Mouse (Mus musculus) heart, embryonic 11.5 days (tissue): ENCODE measurements around the gene Pigb. TPM values are rescaled to one million over a fixed set of nuclear protein-coding genes. Genes with fewer than 3 reads are reported as not detected.

Source experiments
- ATAC-seq: fragments of 200-750 bp; cut with Nextera tagmentation; replicated peaks from 2 replicates; pipeline ENCODE4 v1.8.0; 2017; ENCODE audit warnings: moderate library complexity; ENCODE audit not compliant: insufficient number of reproducible peaks, low FRiP score, low TSS enrichment
- H3K27ac ChIP-seq: fragments of 300-500 bp; sonication (generic); 2 replicates; pipeline ENCODE4 v1.5.1; 2014; ENCODE audit warnings: mild to moderate bottlenecking, low read depth, low read length
- H3K27me3 ChIP-seq: fragments of 300-500 bp; sonication (generic); 2 replicates; pipeline ENCODE4 v1.6.1; 2014; ENCODE audit warnings: mild to moderate bottlenecking, low read length, mixed read lengths; ENCODE audit not compliant: control insufficient read depth, insufficient read depth
- H3K36me3 ChIP-seq: fragments of 300-500 bp; sonication (generic); 2 replicates; pipeline ENCODE4 v1.6.1; 2014; ENCODE audit warnings: mild to moderate bottlenecking, low read length, moderate library complexity, mixed read lengths; ENCODE audit not compliant: control insufficient read depth, insufficient read depth
- H3K4me1 ChIP-seq: fragments of 300-500 bp; sonication (generic); 2 replicates; pipeline ENCODE4 v1.6.1; 2014; ENCODE audit warnings: low read length; ENCODE audit not compliant: control insufficient read depth, insufficient read depth
- H3K4me2 ChIP-seq: fragments of 300-500 bp; sonication (generic); 2 replicates; pipeline ENCODE4 v1.6.1; 2014; ENCODE audit warnings: mild to moderate bottlenecking, moderate library complexity
- H3K4me3 ChIP-seq: fragments of 300-500 bp; sonication (generic); 2 replicates; pipeline ENCODE4 v1.5.1; 2014; ENCODE audit warnings: low read depth, low read length
- H3K9ac ChIP-seq: fragments of 300-500 bp; sonication (generic); 2 replicates; pipeline ENCODE4 v1.6.1; 2014; ENCODE audit warnings: mild to moderate bottlenecking, low read depth, low read length, moderate library complexity
- H3K9me3 ChIP-seq: fragments of 300-500 bp; sonication (generic); replicated peaks from 2 replicates; pipeline ENCODE4 v1.6.1; 2016; ENCODE audit warnings: low read length; ENCODE audit not compliant: control insufficient read depth
- WGBS: fragments of 180-500 bp; shearing (Covaris S2); extraction: QIAGEN DNeasy Blood & Tissue Kit; methylation state at CpG from one replicate; pipeline ENCODE4 v1.1.7; 2014; ENCODE audit not compliant: insufficient replicate concordance; 5-methylcytosine and 5-hydroxymethylcytosine counted together
- microRNA-seq: library from miRNA; unstranded; fragments of <30 nt; microRNA quantifications from one replicate; pipeline ENCODE4, GENCODE M21; 2016; ENCODE audit warnings: borderline number of aligned reads
- polyA plus RNA-seq: library from polyadenylated mRNA; unstranded; fragments of >200 nt; fragmentation: Nextera tagmentation; extraction: Ambion mirVana; gene quantifications from 2 replicates; pipeline ENCODE4 v1.2.1, GENCODE M21; 2014

Gene Pigb
- polyA plus RNA-seq, 1 experiment from 2014 or later: 10.7 TPM

DNA sequence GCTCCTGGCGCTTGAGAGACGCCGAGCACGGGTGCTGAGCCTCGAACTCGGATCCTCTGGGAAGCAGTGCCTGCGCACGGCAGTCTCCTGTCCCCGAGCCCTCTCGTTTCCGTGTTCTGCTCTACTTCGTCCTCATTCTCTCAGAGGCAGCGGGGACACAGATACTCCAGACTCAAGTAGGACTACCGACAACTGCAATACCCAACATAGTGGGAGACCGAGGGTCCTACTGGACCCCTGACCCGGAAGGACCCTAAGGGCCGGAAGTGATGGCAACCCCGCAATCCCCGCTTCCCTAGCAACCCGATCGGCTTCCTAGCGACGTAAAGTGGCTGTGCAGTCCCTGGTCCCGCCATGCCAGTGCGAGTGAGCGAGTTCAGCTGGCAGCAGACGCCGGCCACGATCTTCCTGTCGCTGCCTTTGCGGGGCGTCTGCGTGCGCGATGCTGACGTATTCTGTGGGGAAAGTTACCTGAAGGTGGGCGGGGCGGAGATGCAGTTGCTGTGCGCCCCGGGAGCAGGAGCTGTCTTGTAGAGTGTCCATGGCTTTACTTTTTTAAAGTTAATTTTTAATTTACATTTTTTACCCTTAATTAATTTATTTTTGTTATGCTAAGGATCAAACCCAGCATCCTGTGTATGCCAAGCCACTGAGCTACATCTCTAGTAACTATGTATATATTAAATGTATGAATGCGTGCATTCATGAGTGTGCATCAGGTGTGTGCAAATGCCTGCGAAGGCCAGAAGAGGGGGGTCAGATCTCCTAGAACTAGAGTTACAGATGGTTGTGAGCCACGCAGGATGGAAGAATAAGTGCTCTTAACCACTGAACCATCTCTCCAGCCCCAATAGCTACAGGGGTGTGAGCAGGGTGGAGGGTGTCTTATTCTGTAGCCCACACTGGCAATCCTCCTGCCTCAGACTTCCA lies 81.4 kb downstream of the Pigb start, which contains the start of the genes Dyx1c1 and Gm44503:
Gene Dyx1c1 (plus strand): TSS at position 265 of the 930 bp plus-strand sequence.
Gene Gm44503 (plus strand): TSS at position 332 of the 930 bp plus-strand sequence.
- Histone ChIP-seq H3K4me3 (peak within 1 kb of the TSS; percentile 69), H3K27ac (peak within 1 kb of the TSS; percentile 37; the same call in 1 of the 2 replicates), H3K36me3 (no peaks in the 10 kb centered on the region), H3K4me2 (peak within 1 kb of the TSS; percentile 58), H3K27me3 (no peaks in the 10 kb centered on the region), H3K4me1 (no peaks in the 10 kb centered on the region), H3K9ac (peak within 1 kb of the TSS; percentile 56), H3K9me3 (no peaks in the 10 kb centered on the region)
- peak; percentile 72 for ATAC-seq
- whole genome bisulfite sequencing: 2% methylated on average over 43 of the region's 43 CpGs

Small RNA genes within 50 kb of the gene (microRNA-seq; reads per million reads assigned to microRNA genes)
- gene Gm27353: not detected

Other genes with a start within 250 kb of the Pigb start
- 3.2 and 4.3 TPM in 2 replicates for gene Prtg, start 233.5 kb downstream of the Pigb start, polyA plus RNA-seq
- gene Pygo1, start 114.7 kb downstream of the Pigb start, polyA plus RNA-seq: 2.0 and 2.9 TPM in 2 replicates
- 0.50 and 1.2 TPM in 2 replicates for gene Dyx1c1, start 81.6 kb downstream of the Pigb start, polyA plus RNA-seq
- gene Gm44503, start 81.5 kb downstream of the Pigb start, polyA plus RNA-seq: not detected in 2 replicates
- gene Ccpg1os, start 55.0 kb downstream of the Pigb start, polyA plus RNA-seq: 13.3 and 13.5 TPM in 2 replicates
- 17.4 and 28.7 TPM in 2 replicates for gene Ccpg1, start 54.9 kb downstream of the Pigb start, polyA plus RNA-seq
- 1.6 and 2.0 TPM in 2 replicates for gene Rab27a, start 4.5 kb upstream of the Pigb start, polyA plus RNA-seq
- gene Khdc3, start 61.5 kb upstream of the Pigb start, polyA plus RNA-seq: not detected in 2 replicates
- gene Gm20509, start 62.1 kb upstream of the Pigb start, polyA plus RNA-seq: not detected in 2 replicates
- gene Rsl24d1, start 73.0 kb upstream of the Pigb start, polyA plus RNA-seq: 102 and 110 TPM in 2 replicates